Mouse (Mus musculus): Measurements from ENCODE around the gene Alox12b.
A peak's percentile ranks its signal among the peaks of the same experiment; 100 is the strongest.

The Alox12b gene

GRCm38 (mm10) chr11:69178525-69178924 lies 21.7 kb downstream of the Alox12b start:
- DNase-seq (ENCODE audit: low spot score) = no peak

- no peak for DNase-seq (ENCODE audit: low spot score)
Observed at GRCm38 (mm10) chr11:69179512-69179911, 22.7 kb downstream of the Alox12b start.

- no peak for DNase-seq (ENCODE audit: low spot score)
Observed at GRCm38 (mm10) chr11:69180120-69180519, 23.3 kb downstream of the Alox12b start.

- no peak for DNase-seq (ENCODE audit: low spot score)
Observed at GRCm38 (mm10) chr11:69185031-69185430, 28.2 kb downstream of the Alox12b start.

GRCm38 (mm10) chr11:69185936-69186335 lies 29.1 kb downstream of the Alox12b start:
- no peak for DNase-seq (ENCODE audit: low spot score)

GRCm38 (mm10) chr11:69192840-69193239 lies 36.1 kb downstream of the Alox12b start:
- peak; percentile 13 for DNase-seq (ENCODE audit: low spot score)

GRCm38 (mm10) chr11:69196766-69197165 lies 40.0 kb downstream of the Alox12b start:
- no peak for DNase-seq (ENCODE audit: low spot score)

- no peak for DNase-seq (ENCODE audit: low spot score)
Observed at GRCm38 (mm10) chr11:69197194-69197593, 40.4 kb downstream of the Alox12b start.

GRCm38 (mm10) chr11:69197743-69198142 lies 41.0 kb downstream of the Alox12b start, which contains the start of gene Alox8:
TSS of gene Alox8 (minus strand) at chr11:69197843.
- no peak for DNase-seq (ENCODE audit: low spot score)

- no peak for DNase-seq (ENCODE audit: low spot score)
Observed at GRCm38 (mm10) chr11:69199251-69199650, 42.5 kb downstream of the Alox12b start.

GRCm38 (mm10) chr11:69200231-69200630 lies 43.4 kb downstream of the Alox12b start:
- no peak for DNase-seq (ENCODE audit: low spot score)

- no peak for DNase-seq (ENCODE audit: low spot score)
Observed at GRCm38 (mm10) chr11:69202469-69203230, 45.9 kb downstream of the Alox12b start.

GRCm38 (mm10) chr11:69211431-69211830 lies 54.6 kb downstream of the Alox12b start:
- no peak for DNase-seq (ENCODE audit: low spot score)

- no peak for DNase-seq (ENCODE audit: low spot score)
Observed at GRCm38 (mm10) chr11:69217411-69217810, 60.6 kb downstream of the Alox12b start.

- DNase-seq (ENCODE audit: low spot score) = no peak
Observed at GRCm38 (mm10) chr11:69218661-69219060, 61.9 kb downstream of the Alox12b start.

All from c-Kit-positive CD71-positive TER-119-positive erythroid progenitor cells, embryonic 14.5 days (primary cell).